Mouse (Mus musculus) frontal cortex, postnatal 10 days (tissue): ENCODE results near the gene Gpr179.

Experiments
- DNase-seq, 2 experiments: peaks; one replicate each; pipeline ENCODE4 v3.0.0; 2022; ENCODE audit warnings: low spot score in 2 of 2, mixed read lengths in 1 of 2

Gpr179 gene

DNA sequence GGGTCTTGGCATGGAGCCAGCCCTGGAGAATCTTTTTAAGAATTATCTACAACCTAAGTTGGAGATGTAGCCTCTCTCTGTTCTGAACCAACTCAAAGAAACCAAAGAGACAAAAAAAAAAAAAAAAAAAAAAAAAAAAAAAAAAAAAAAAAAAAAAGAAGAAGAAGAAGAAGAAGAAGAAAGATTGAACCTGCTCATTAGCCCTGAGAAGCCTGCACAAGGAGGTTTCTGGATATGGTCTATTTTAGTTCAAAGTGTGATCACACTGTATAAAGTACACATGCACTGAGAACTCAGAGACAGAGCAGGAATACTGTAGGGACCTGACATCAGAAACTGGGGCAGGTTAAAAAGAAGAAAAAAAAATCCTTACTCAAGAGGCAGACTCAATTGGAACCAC lies 64.2 kb downstream of the Gpr179 start:
- DNase-seq: no peak

DNA sequence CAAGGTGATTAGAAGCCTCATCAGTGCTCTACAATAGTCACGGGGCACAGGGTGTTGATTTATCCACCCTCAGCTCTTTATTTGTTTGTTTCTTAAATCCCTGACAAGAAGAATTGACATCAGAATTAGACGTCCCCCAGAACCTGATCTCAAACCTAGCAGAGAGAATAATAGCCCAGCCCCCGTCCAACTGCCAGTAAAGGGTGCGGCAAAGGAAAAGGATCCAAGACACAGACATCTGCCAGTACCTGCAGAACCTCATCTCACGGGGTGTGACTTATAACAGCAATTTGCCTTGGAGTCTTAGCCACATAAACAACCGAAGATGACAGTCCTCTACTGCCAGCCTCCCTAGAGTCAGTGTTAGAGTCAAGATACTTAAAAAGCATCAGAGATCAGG lies 64.9 kb downstream of the Gpr179 start:
- no peak for DNase-seq

DNA sequence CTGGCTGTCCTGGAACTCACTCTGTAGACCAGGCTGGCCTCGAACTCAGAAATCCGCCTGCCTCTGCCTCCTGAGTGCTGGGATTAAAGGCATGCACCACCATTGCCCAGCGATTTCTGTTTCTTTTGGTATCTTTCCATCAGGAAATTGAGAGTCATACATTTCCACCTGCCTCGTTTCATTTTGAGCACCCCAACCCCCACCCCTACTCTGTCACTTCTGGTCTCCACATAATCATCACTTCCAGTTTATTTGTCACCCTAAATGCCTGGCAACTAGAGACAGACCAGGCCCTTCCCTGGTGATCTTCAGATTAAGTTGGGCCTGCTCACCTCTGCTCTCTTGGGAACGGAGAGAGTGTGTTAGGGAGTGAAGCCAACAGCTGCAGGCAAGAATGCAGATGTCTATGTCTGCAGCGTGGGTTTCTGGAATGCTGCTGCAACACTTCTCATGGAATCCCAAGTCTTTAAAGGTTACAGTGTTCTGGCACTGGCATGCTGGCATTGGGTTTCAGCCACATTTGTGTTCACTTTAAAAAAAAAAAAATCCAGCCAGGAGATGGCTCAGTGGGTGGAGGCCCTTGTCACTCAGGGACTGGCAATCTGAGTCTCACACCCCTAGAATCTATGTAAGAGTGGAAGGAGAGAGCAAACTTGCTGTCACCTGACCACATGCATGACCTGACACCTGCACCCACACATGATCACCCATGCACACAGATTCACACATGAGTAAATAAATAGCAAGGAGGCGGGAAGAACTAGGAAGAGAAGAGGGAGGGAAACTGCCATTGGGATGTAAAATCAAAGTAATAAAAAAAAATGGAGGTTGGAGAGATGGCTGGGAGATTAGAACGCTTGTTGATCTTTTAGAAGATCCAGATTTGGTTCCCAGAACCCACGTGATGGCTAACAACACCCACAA lies 65.8 kb downstream of the Gpr179 start:
- no peak for DNase-seq

DNA sequence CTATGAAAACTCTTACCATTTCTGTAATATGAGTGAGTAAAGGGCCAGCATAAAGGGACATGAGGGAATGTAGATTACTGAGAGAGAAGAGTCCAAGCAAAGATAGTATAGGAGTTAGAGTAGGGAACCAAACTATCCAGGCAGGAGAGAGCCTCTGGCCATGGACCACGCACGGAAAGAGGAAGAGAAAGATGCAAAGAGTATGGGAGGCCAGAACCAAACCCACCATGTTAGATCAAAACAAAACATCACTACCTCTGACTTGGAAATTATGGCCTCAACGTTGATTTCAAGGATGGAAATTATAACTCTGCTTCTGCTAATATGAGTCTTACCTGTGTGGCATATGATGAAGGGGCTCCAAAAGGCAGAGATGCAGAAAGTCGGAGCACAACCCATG lies 67.0 kb downstream of the Gpr179 start:
- DNase-seq: no peak

DNA sequence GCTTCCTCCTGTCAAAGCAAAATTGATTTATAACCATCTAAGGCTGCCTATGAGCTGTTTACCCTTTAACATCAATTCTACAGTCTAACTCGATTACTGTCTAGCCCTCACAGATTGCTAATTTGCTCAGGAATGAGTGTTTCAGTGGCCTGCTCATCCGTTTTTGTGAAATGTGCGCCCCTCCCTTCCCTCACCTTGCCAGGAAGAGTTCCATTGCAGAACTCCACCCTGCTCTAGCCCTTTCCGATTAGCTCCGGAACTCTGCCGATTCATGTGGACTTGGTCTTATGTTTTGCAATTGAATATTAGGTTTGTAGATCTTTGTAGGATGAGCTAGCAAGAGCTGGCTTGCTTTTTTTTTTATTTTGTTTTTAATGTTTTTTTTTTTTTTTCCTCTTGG lies 69.7 kb downstream of the Gpr179 start:
- DNase-seq: no peak
